Mouse (Mus musculus) adrenal gland, adult 2 months (tissue): Measurements from ENCODE around the gene Nfu1. TPM values are rescaled to one million over a fixed set of nuclear protein-coding genes. Genes with fewer than 3 reads are reported as not detected.
"Not testable (repeated sequence)": the region's sequence is repeated elsewhere in the genome, so short reads cannot be mapped to it uniquely, and the experiment has no call there.

Source experiments
- DNase-seq: peaks from one replicate; pipeline ENCODE4 v3.0.0; 2021
- polyA plus RNA-seq: library from polyadenylated mRNA; depleted of rRNA; stranded (reverse); fragments of >200 nt; gene quantifications from 2 replicates; pipeline ENCODE4 v1.2.3, GENCODE M21; 2012
- total RNA-seq, 2 experiments: library from RNA; stranded (reverse); gene quantifications; 2 replicates each; pipeline ENCODE4 v1.2.3; 2021

Nfu1 gene
- total and polyA plus RNA-seq, 3 experiments = 66.9 to 92.5 (median 84.3) TPM

- DNase-seq = no peak
Observed at GRCm38 (mm10) chr6:87021791-87022190, 12.8 kb downstream of the Nfu1 start.

GRCm38 (mm10) chr6:87026980-87027379, 17.9 kb downstream of the Nfu1 start:
- peak; percentile 80 for DNase-seq

- DNase-seq = peak; percentile 33
Observed at GRCm38 (mm10) chr6:87028881-87029280, 19.8 kb downstream of the Nfu1 start.

- DNase-seq = not testable (repeated sequence)
Observed at GRCm38 (mm10) chr6:87031310-87031709, 22.3 kb downstream of the Nfu1 start.

- DNase-seq = peak; percentile 55
Observed at GRCm38 (mm10) chr6:87032401-87032800, 23.4 kb downstream of the Nfu1 start.

GRCm38 (mm10) chr6:87034395-87034794, 25.4 kb downstream of the Nfu1 start:
- no peak for DNase-seq

- DNase-seq = peak; percentile 39
Observed at GRCm38 (mm10) chr6:87037826-87038620, 29.0 kb downstream of the Nfu1 start.

- DNase-seq = no peak
Observed at GRCm38 (mm10) chr6:87039161-87039560, 30.1 kb downstream of the Nfu1 start.

GRCm38 (mm10) chr6:87040971-87041370, 31.9 kb downstream of the Nfu1 start:
- DNase-seq = peak; percentile 49

- DNase-seq = no peak
Observed at GRCm38 (mm10) chr6:87041431-87041830, 32.4 kb downstream of the Nfu1 start.

GRCm38 (mm10) chr6:87042004-87042336, 32.9 kb downstream of the Nfu1 start:
- DNase-seq = no peak

- peak; percentile 98 for DNase-seq
Observed at GRCm38 (mm10) chr6:87042337-87043130, 33.5 kb downstream of the Nfu1 start, which contains the start of gene Gfpt1. TSS of gene Gfpt1 (plus strand) at chr6:87042846.

GRCm38 (mm10) chr6:87043131-87043516, 34.1 kb downstream of the Nfu1 start:
- no peak for DNase-seq

GRCm38 (mm10) chr6:87044895-87045294, 35.9 kb downstream of the Nfu1 start:
- no peak for DNase-seq

- DNase-seq = no peak
Observed at GRCm38 (mm10) chr6:87045507-87045906, 36.5 kb downstream of the Nfu1 start.

GRCm38 (mm10) chr6:87048712-87049111, 39.7 kb downstream of the Nfu1 start:
- not testable (repeated sequence) for DNase-seq

- DNase-seq = no peak
Observed at GRCm38 (mm10) chr6:87051886-87052425, 42.9 kb downstream of the Nfu1 start.

- no peak for DNase-seq
Observed at GRCm38 (mm10) chr6:87054193-87054592, 45.2 kb downstream of the Nfu1 start.

- DNase-seq = no peak
Observed at GRCm38 (mm10) chr6:87059754-87060153, 50.7 kb downstream of the Nfu1 start.

GRCm38 (mm10) chr6:87063586-87063985, 54.5 kb downstream of the Nfu1 start:
- DNase-seq = no peak

- no peak for DNase-seq
Observed at GRCm38 (mm10) chr6:87068209-87068608, 59.2 kb downstream of the Nfu1 start.

GRCm38 (mm10) chr6:87069195-87069900, 60.3 kb downstream of the Nfu1 start:
- no peak for DNase-seq
